Mouse (Mus musculus) embryo, embryonic 11 days (tissue): ENCODE results near the gene Nell2.
"Not testable (repeated sequence)": the region's sequence is repeated elsewhere in the genome, so short reads cannot be mapped to it uniquely, and the experiment has no call there.

Source experiments
- DNase-seq: peaks from one replicate; pipeline ENCODE4 v3.0.0-alpha.2; 2015

Nell2 gene

GRCm38 (mm10) chr15:95237021-95237420 is 291.3 kb downstream of the Nell2 start:
- not testable (repeated sequence) for DNase-seq

- DNase-seq: no peak
These were observed 291.9 kb downstream of the Nell2 start for GRCm38 (mm10) chr15:95236509-95236908.

DNA sequence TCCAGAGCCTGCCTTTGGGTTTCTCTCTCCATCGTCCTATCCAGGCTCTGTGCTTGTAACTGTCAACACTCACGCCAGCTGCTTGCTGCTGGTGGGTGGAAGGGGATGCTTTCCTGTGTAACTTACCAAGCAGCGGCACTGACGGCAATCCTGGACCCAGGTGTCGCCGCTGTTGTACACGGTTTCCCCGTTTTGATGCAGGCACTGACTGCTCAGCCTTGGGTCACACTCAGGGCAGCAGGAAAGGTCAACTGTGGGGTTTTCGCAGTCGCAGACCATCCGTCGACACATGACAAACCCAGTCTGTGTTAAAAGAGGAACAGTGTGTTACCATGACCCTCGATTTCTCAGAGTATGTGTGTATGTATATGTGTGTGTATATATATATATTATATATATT is 297.2 kb downstream of the Nell2 start:
- DNase-seq: no peak

- peak; percentile 20 for DNase-seq
These were observed 311.6 kb downstream of the Nell2 start for GRCm38 (mm10) chr15:95216640-95217365.

DNA sequence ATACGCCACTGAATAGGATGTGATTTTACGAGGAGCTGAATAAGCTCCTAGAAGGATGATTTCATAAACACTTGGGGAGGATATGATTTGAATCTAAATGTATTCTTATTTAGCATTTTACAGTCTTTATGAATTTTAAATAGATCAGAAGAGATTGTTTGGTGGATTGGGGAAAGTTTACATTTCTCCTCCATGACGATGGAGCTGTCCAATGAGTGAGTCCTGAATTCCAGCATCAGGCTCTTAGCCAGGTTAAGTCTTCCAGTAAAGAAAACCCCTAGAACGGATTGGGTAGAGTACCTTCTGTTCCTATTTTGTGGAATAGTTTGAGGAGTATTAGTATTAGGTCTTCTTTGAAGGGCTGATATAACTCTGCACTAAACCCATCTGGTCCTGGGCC is 317.8 kb downstream of the Nell2 start:
- peak; percentile 39 for DNase-seq

- DNase-seq: no peak
These were observed 319.2 kb downstream of the Nell2 start for GRCm38 (mm10) chr15:95209186-95209585.

DNA sequence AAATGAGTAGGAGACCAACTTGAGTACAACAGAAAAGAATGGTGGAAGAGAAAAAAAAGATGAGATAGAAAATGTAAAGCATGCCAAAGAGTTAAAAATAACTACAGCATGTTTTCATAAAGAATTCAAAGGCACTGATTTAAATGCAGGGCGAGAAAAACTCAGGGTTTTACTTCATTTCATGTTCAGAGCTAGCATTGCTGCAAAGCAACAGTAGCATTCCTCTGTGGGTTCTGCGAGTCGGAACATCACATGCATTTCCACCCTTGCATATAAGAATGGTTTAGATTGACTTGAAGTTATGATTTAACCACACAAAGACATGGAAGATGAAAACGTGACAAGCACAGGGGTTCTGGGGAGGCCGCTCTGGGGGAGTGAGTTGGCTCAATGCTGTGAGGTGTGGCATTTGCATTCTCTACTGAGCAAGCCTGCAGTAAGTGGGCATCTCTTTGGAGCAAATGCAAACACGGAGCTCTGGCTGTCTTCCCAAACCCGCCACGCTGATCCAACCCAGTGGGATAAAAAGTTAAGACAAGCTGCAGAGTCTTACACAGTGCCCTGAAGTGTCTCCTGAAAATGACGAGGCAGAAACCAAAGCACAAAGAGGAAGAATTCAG is 334.6 kb downstream of the Nell2 start:
- no peak for DNase-seq

- no peak for DNase-seq
These were observed 335.4 kb downstream of the Nell2 start for GRCm38 (mm10) chr15:95192951-95193350.

- no peak for DNase-seq
These were observed 342.1 kb downstream of the Nell2 start for GRCm38 (mm10) chr15:95186226-95186625.

GRCm38 (mm10) chr15:95185419-95185818 is 342.9 kb downstream of the Nell2 start:
- no peak for DNase-seq

GRCm38 (mm10) chr15:95183450-95183849 is 344.9 kb downstream of the Nell2 start:
- DNase-seq: no peak

GRCm38 (mm10) chr15:95156828-95157227 is 371.5 kb downstream of the Nell2 start:
- DNase-seq: peak; percentile 21

DNA sequence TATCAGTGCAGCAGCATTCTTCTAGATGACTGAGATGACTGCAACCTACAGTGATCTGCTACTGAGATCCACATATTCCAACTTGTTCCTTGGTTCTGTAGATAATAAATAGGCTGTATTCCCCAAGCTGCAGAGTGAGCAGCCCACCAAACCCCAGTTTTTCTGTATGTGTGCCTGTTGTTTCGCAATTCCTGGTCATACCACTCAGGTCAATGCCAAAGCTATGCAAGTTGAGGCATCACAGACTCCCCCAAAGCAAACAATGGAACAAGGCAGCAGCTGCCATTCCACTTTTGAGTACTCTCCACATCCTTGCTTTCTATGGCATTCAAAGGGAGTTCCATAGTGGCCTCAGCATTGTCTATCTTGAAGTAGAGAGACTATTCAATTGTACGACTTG is 383.2 kb downstream of the Nell2 start:
- no peak for DNase-seq

DNA sequence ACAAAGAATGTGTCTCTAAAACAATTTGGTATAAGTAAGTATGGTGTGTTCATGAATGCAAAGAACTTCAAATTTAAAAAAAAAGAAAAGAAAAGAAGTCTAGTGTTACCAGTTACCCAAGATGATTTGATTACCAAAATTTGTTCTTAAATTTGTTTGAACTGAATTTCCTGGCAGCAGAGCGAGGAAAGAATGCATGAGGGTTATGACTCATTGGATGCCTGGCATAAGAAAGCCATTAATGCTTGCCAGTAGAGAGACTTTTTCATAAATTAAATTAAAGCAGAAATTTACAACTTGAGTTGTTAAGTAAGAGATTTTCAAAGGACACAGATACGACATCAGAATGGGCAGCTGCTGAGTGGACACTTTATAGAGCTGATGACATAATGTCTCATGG is 384.2 kb downstream of the Nell2 start:
- no peak for DNase-seq

- no peak for DNase-seq
These were observed 389.5 kb downstream of the Nell2 start for GRCm38 (mm10) chr15:95138709-95139409.

- no peak for DNase-seq
These were observed 391.1 kb downstream of the Nell2 start for GRCm38 (mm10) chr15:95137018-95137810.

DNA sequence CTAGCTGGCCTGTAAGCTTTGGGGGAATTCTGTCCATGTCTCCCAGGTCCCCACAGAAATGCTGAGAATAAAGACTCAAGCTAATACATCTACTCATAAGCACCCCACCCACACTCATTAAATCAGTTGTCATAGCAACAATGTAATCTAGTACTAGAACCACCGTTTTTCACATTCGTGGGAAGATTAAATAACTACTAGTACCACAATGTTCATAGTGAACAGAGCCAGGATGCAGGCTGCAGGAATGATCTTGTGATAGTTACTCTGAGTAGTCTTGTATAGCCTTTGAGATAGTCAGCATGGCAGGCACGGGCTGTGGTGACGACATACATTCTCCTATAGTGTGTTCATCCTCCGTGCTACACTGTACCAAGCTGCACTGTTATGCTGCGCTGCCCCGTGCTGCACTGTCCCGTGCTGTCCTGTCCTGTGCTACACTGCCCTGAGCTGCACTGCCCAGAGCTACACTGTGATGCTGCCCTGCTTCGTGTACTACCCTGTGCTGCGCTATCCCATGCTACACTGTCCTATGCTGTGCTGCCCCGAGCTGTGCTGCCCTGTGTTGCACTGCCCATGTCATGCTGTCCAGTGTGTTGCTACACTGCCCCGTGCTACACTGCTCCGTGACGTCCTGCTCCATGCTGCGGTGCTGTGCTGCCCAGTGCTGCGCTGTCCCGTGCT is 392.3 kb downstream of the Nell2 start:
- DNase-seq: no peak

DNA sequence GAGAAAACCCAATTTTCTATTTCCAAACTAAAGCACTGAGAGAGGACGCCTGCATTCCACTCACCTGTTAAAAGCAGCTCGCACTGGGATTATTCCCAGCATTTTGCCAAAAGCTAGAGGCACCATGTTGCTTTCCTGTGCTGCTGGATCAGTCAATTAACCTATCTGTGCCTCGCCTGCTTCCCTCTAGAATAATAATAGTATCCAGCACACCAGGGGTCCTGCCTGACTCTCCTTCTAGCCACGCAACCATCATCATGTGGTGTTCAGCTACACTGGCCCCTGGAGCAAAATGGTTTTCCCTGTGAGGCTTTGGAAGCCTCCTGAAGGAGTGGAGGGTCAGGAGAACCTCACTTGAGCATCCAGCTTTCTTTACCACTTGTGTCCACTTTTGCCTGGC is 397.0 kb downstream of the Nell2 start:
- DNase-seq: no peak

DNA sequence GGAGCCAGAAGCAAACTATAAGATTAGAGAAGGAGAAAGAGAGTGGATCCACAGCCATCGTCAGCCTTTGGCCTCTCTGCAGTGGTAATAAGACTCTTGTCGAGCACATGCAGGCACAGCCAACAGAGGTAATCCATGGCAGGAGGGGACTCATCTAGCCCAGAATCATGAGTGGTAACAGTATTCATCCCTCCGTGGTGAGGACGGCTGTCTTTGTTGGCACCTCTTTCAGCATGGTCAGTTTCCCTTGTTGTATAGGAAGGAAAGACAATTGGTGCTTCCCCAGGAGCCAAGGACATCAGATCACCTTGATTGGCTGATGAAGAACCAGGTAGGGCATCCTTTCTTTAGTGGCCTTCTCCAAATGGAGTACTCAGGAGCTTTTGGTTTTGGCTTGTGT is 419.7 kb downstream of the Nell2 start:
- DNase-seq: no peak

- no peak for DNase-seq
These were observed 421.0 kb downstream of the Nell2 start for GRCm38 (mm10) chr15:95107246-95107809.

- DNase-seq: no peak
These were observed 426.8 kb downstream of the Nell2 start for GRCm38 (mm10) chr15:95101522-95101921.

DNA sequence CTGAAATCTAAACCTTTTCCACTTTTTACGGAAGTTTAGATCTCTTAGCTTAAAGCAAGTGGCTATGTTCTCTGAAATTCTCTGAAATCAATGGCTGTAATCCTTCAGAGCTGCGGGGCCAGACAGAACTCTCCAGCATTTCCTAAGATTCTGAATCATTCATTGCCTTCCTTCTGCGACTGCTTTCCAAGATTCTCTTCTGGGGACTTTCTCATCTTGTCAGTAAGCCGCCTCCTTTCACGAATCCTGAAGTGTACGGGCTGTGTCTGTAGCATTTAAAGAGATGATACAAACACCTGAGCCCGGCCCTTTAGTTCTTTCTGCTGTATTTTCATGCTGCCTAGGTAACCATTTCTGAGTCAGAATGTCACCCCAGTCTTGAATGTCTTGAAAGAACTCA is 428.2 kb downstream of the Nell2 start:
- DNase-seq: no peak
